Mouse (Mus musculus) stomach, embryonic 14.5 days (tissue): ENCODE measurements around the gene Rph3al. TPM values are rescaled to one million over a fixed set of nuclear protein-coding genes. Genes with fewer than 3 reads are reported as not detected.

Source experiments
- ATAC-seq: fragments of 200-750 bp; cut with Nextera tagmentation; 2 replicates; pipeline ENCODE4 v1.8.0; 2017; ENCODE audit warnings: low read depth, moderate TSS enrichment; ENCODE audit not compliant: insufficient number of reproducible peaks, insufficient read depth, low FRiP score
- H3K27ac ChIP-seq: fragments of 300-500 bp; sonication (generic); 2 replicates; pipeline ENCODE4 v1.5.1; 2014; ENCODE audit warnings: mild to moderate bottlenecking, low read length, moderate library complexity, mixed read lengths
- H3K27me3 ChIP-seq: fragments of 300-500 bp; sonication (generic); 2 replicates; pipeline ENCODE4 v1.6.1; 2014; ENCODE audit warnings: low read length, control low read depth, mixed read lengths; ENCODE audit not compliant: control insufficient read depth, insufficient read depth
- H3K36me3 ChIP-seq: fragments of 300-500 bp; sonication (generic); 2 replicates; pipeline ENCODE4 v1.6.1; 2014; ENCODE audit warnings: mild to moderate bottlenecking, control low read depth, low read length, moderate library complexity, mixed read lengths; ENCODE audit not compliant: control insufficient read depth, insufficient read depth
- H3K4me1 ChIP-seq: fragments of 300-500 bp; sonication (generic); 2 replicates; pipeline ENCODE4 v1.6.1; 2014; ENCODE audit warnings: low read length, control low read depth, mixed read lengths; ENCODE audit not compliant: control insufficient read depth, insufficient read depth
- H3K4me2 ChIP-seq: fragments of 300-500 bp; sonication (generic); replicated peaks from 2 replicates; pipeline ENCODE4 v1.6.1; 2014; ENCODE audit warnings: low read depth, low read length, control low read depth
- H3K4me3 ChIP-seq: fragments of 300-500 bp; sonication (generic); 2 replicates; pipeline ENCODE4 v1.5.1; 2014; ENCODE audit warnings: low read depth, low read length, control low read depth
- H3K9ac ChIP-seq: fragments of 300-500 bp; sonication (generic); replicated peaks from 2 replicates; pipeline ENCODE4 v1.6.1; 2014; ENCODE audit warnings: low read depth, mild to moderate bottlenecking, control low read depth, low read length, moderate library complexity, mixed read lengths
- H3K9me3 ChIP-seq: fragments of 300-500 bp; sonication (generic); 2 replicates; pipeline ENCODE4 v1.6.1; 2016; ENCODE audit warnings: low read depth, low read length, control low read depth; ENCODE audit not compliant: control insufficient read depth
- WGBS: fragments of 180-500 bp; shearing (Covaris S2); extraction: QIAGEN DNeasy Blood & Tissue Kit; methylation state at CpG from one replicate; pipeline ENCODE4 v1.1.7; 2014; 5-methylcytosine and 5-hydroxymethylcytosine counted together
- polyA plus RNA-seq: library from polyadenylated mRNA; unstranded; fragments of >200 nt; fragmentation: Nextera tagmentation; extraction: Ambion mirVana; gene quantifications from 2 replicates; pipeline ENCODE4 v1.2.1, GENCODE M21; 2014

Gene Rph3al
- polyA plus RNA-seq, 1 experiment from 2014 or later = 10.6 TPM

- ATAC-seq = no peak
- no peaks in the 10 kb centered on the region for H3K9me3 ChIP-seq
- H3K27ac ChIP-seq = no peak overlapping the region
- H3K4me2 ChIP-seq = no peak overlapping the region
- no peaks in the 10 kb centered on the region for H3K27me3 ChIP-seq
- no peak overlapping the region for H3K9ac ChIP-seq
- no peaks in the 10 kb centered on the region for H3K4me1 ChIP-seq
- H3K36me3 ChIP-seq = no peaks in the 10 kb centered on the region
- H3K4me3 ChIP-seq = no peak overlapping the region
- WGBS = 41% methylated on average over 7 of the region's 7 CpGs
Observed at GRCm38 (mm10) chr11:75846589-75846988, 91.6 kb downstream of the Rph3al start.

GRCm38 (mm10) chr11:75845675-75846074, 92.6 kb downstream of the Rph3al start:
- no peaks in the 10 kb centered on the region for H3K4me1 ChIP-seq
- no peaks in the 10 kb centered on the region for H3K9me3 ChIP-seq
- no peak for ATAC-seq
- no peak overlapping the region for H3K27ac ChIP-seq
- WGBS = 44% methylated on average over 7 of the region's 7 CpGs
- no peaks in the 10 kb centered on the region for H3K27me3 ChIP-seq
- no peaks in the 10 kb centered on the region for H3K36me3 ChIP-seq
- H3K9ac ChIP-seq = no peak overlapping the region
- H3K4me2 ChIP-seq = no peak overlapping the region
- H3K4me3 ChIP-seq = no peak overlapping the region

- H3K27ac ChIP-seq = no peak overlapping the region
- no peak overlapping the region for H3K4me2 ChIP-seq
- H3K9me3 ChIP-seq = no peaks in the 10 kb centered on the region
- ATAC-seq = no peak
- H3K4me3 ChIP-seq = no peak overlapping the region
- H3K9ac ChIP-seq = no peak overlapping the region
- H3K27me3 ChIP-seq = no peaks in the 10 kb centered on the region
- 81% methylated on average over 4 of the region's 4 CpGs for WGBS
- no peaks in the 10 kb centered on the region for H3K36me3 ChIP-seq
- H3K4me1 ChIP-seq = no peaks in the 10 kb centered on the region
Observed at GRCm38 (mm10) chr11:75842904-75843619, 95.2 kb downstream of the Rph3al start.

GRCm38 (mm10) chr11:75841503-75841902, 96.7 kb downstream of the Rph3al start:
- H3K27ac ChIP-seq = no peak overlapping the region
- no peaks in the 10 kb centered on the region for H3K4me1 ChIP-seq
- ATAC-seq = no peak
- H3K9ac ChIP-seq = no peak overlapping the region
- no peak overlapping the region for H3K4me3 ChIP-seq
- H3K27me3 ChIP-seq = no peaks in the 10 kb centered on the region
- no peaks in the 10 kb centered on the region for H3K9me3 ChIP-seq
- no peak overlapping the region for H3K4me2 ChIP-seq
- 72% methylated on average over 3 of the region's 3 CpGs for WGBS
- no peaks in the 10 kb centered on the region for H3K36me3 ChIP-seq

- no peaks in the 10 kb centered on the region for H3K36me3 ChIP-seq
- WGBS = 73% methylated on average over 12 of the region's 12 CpGs
- H3K4me2 ChIP-seq = no peak overlapping the region
- no peak overlapping the region for H3K9ac ChIP-seq
- H3K27ac ChIP-seq = no peak overlapping the region
- no peak for ATAC-seq
- H3K27me3 ChIP-seq = no peaks in the 10 kb centered on the region
- H3K4me1 ChIP-seq = no peaks in the 10 kb centered on the region
- no peak overlapping the region for H3K4me3 ChIP-seq
- H3K9me3 ChIP-seq = no peaks in the 10 kb centered on the region
Observed at GRCm38 (mm10) chr11:75839536-75840430, 98.4 kb downstream of the Rph3al start.

- no peak overlapping the region for H3K4me3 ChIP-seq
- H3K4me1 ChIP-seq = no peaks in the 10 kb centered on the region
- no peak overlapping the region for H3K27ac ChIP-seq
- no peak overlapping the region for H3K9ac ChIP-seq
- 70% methylated on average over 10 of the region's 10 CpGs for WGBS
- no peaks in the 10 kb centered on the region for H3K27me3 ChIP-seq
- no peak overlapping the region for H3K4me2 ChIP-seq
- no peaks in the 10 kb centered on the region for H3K9me3 ChIP-seq
- ATAC-seq = no peak
- H3K36me3 ChIP-seq = no peaks in the 10 kb centered on the region
Observed at GRCm38 (mm10) chr11:75838861-75839426, 99.3 kb downstream of the Rph3al start.

GRCm38 (mm10) chr11:75836240-75836610, 102.0 kb downstream of the Rph3al start:
- ATAC-seq = no peak
- Histone ChIP-seq H3K9ac (no peak overlapping the region), H3K4me1 (no peaks in the 10 kb centered on the region), H3K4me3 (no peak overlapping the region), H3K4me2 (no peak overlapping the region), H3K9me3 (no peaks in the 10 kb centered on the region), H3K27me3 (no peaks in the 10 kb centered on the region), H3K27ac (no peak overlapping the region), H3K36me3 (no peaks in the 10 kb centered on the region)
- 64% methylated on average over 11 of the region's 11 CpGs for WGBS

GRCm38 (mm10) chr11:75835587-75836239, 102.5 kb downstream of the Rph3al start:
- Histone ChIP-seq H3K27ac (no peak overlapping the region), H3K4me1 (no peaks in the 10 kb centered on the region), H3K4me2 (no peak overlapping the region), H3K9ac (no peak overlapping the region), H3K36me3 (no peaks in the 10 kb centered on the region), H3K4me3 (no peak overlapping the region), H3K27me3 (no peaks in the 10 kb centered on the region), H3K9me3 (no peaks in the 10 kb centered on the region)
- WGBS = 72% methylated on average over 11 of the region's 11 CpGs
- no peak for ATAC-seq
